Comparison of ENCODE assay signal across 8 mouse cellular contexts in the genomic region with DNA sequence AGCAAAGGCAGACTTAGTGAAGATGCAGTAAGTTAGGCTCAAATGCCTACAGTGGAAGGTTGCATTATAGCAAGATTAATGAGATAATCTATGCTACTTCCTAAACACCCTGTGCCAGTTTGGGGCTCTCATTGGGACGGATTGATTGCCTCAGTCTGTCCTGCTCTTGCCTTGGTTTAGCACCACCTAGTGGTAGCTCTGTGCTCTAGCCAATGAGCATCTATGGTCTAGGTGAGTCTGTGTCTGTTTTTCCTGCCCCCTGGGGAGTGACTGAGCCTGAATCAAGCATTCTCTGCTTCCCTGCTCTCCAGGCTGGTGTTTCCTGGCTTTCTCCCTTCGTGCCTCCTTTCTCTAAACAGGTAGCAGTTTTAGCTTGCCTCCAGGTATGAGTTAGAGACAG. TPM values are rescaled to one million over a fixed set of nuclear protein-coding genes. Genes with fewer than 3 reads are reported as not detected.
DNase-seq lines count a peak whose midpoint lies in the region; ATAC-seq and TF ChIP-seq lines count a peak whose summit lies in the region.

No protein-coding gene starts in this region.

- no peak overlapping the region for H3K27ac ChIP-seq in hindbrain, embryonic 15.5 days (replicated peaks)
- no peak overlapping the region for H3K27ac ChIP-seq in limb, embryonic 12.5 days
- no peak overlapping the region for H3K27ac ChIP-seq in midbrain, postnatal 0 days (ENCODE audit: low read depth, low read length)

- intact Hi-C loops in left cerebral cortex, postnatal 14 days (cut with DNase I), result loop anchor here (1.0 to 10.0 kb wide), 3 partner anchors 54 to 247 kb away; no protein-coding TSS in a partner anchor

- TF ChIP-seq CTCF in midbrain, postnatal 0 days (IDR thresholded peaks at IDR 0.05), result peak; percentile 88

- no peak overlapping the region for H3K4me3 ChIP-seq in hindbrain, embryonic 15.5 days
- H3K4me3 ChIP-seq in limb, embryonic 12.5 days (replicated peaks), result no peak overlapping the region
- H3K4me3 ChIP-seq in midbrain, postnatal 0 days (ENCODE audit: low read depth, low read length), result no peak overlapping the region

- WGBS in hindbrain, embryonic 15.5 days, result 11% methylated on average over 2 of the region's 2 CpGs
- WGBS in limb, embryonic 12.5 days, result 14% methylated on average over 2 of the region's 2 CpGs
- 7% methylated on average over 2 of the region's 2 CpGs for WGBS in midbrain, postnatal 0 days

- no peaks in the 10 kb centered on the region for H3K27me3 ChIP-seq in hindbrain, embryonic 15.5 days
- no peaks in the 10 kb centered on the region for H3K27me3 ChIP-seq in limb, embryonic 12.5 days
- no peaks in the 10 kb centered on the region for H3K27me3 ChIP-seq in midbrain, postnatal 0 days (ENCODE audit: insufficient read depth, low read length)

- no peaks in the 10 kb centered on the region for H3K36me3 ChIP-seq in hindbrain, embryonic 15.5 days
- H3K36me3 ChIP-seq in limb, embryonic 12.5 days, result peaks cover 30% of the 10 kb centered on the region
- H3K36me3 ChIP-seq in midbrain, postnatal 0 days (ENCODE audit: insufficient read depth, low read length), result no peaks in the 10 kb centered on the region

- DNase-seq in left cerebral cortex, postnatal 14 days (ENCODE audit: low spot score in 2 of 2), result peak; percentile 57 to 61
- no peak for DNase-seq in left cerebral cortex, adult 18-20 months (ENCODE audit: low spot score in 2 of 2)
- peak; percentile 61 for DNase-seq in c-Kit-negative CD71-positive TER-119-positive erythroid progenitor cells, embryonic 14.5 days (ENCODE audit: low read depth, low spot score)
- DNase-seq in fibroblast of lung, adult 2 months (ENCODE audit: low read depth), result peak; percentile 44
- DNase-seq in midbrain, postnatal 0 days (ENCODE audit: low spot score), result peak; percentile 71
- DNase-seq in thymus, postnatal 0 days (ENCODE audit: low spot score), result peak; percentile 81

- H3K9me3 ChIP-seq in hindbrain, embryonic 15.5 days, result no peaks in the 10 kb centered on the region
- no peaks in the 10 kb centered on the region for H3K9me3 ChIP-seq in limb, embryonic 12.5 days
- H3K9me3 ChIP-seq in midbrain, postnatal 0 days (ENCODE audit: low read length), result no peaks in the 10 kb centered on the region

- no peak overlapping the region for H3K9ac ChIP-seq in hindbrain, embryonic 15.5 days
- no peak overlapping the region for H3K9ac ChIP-seq in limb, embryonic 12.5 days (replicated peaks)
- no peak overlapping the region for H3K9ac ChIP-seq in midbrain, postnatal 0 days (replicated peaks; ENCODE audit: low read length, poor library complexity, severe bottlenecking)

- H3K4me1 ChIP-seq in hindbrain, embryonic 15.5 days (replicated peaks), result no peaks in the 10 kb centered on the region
- no peaks in the 10 kb centered on the region for H3K4me1 ChIP-seq in limb, embryonic 12.5 days (replicated peaks)
- H3K4me1 ChIP-seq in midbrain, postnatal 0 days (ENCODE audit: insufficient read depth, low read length), result 0 out of 2 replicates have a peak, but pooled peaks cover 2% of the 10 kb centered on the region

- peak; percentile 61; the same call in 1 of the 2 replicates for ATAC-seq in hindbrain, embryonic 15.5 days (ENCODE audit: low FRiP score, low read depth)
- ATAC-seq in limb, embryonic 12.5 days (ENCODE audit: insufficient number of reproducible peaks, insufficient read depth, low FRiP score, low TSS enrichment, low read depth), result peak; percentile 69; the same call in 1 of the 2 replicates
- no peak for ATAC-seq in midbrain, postnatal 0 days (ENCODE audit: low FRiP score)

- H3K4me2 ChIP-seq in hindbrain, embryonic 15.5 days, result no peak overlapping the region
- no peak overlapping the region for H3K4me2 ChIP-seq in limb, embryonic 12.5 days
- no peak overlapping the region for H3K4me2 ChIP-seq in midbrain, postnatal 0 days (ENCODE audit: low read depth, low read length, poor library complexity, severe bottlenecking)

RNA-seq across cellular contexts. Expression of a gene that starts 25.2 kb away (rescaled TPM):
- 10 to 100 TPM; 46.9 to 53.5 TPM for total RNA-seq in left cerebral cortex, postnatal 14 days (2021)
- 10 to 100 TPM; 69.3 to 70.2 TPM for total RNA-seq in left cerebral cortex, adult 18-20 months (2021)
- 51.2 and 52.9 TPM in 2 replicates for polyA plus RNA-seq in hindbrain, embryonic 15.5 days (2015; fragmentation: Nextera tagmentation; extraction: Ambion mirVana)
- 50.1 and 52.0 TPM in 2 replicates for polyA plus RNA-seq in limb, embryonic 12.5 days (2016; fragmentation: Nextera tagmentation; extraction: Ambion mirVana)
- total RNA-seq in midbrain, postnatal 0 days (2014; rRNA removed), result 41.7 and 59.8 TPM in 2 replicates
- polyA plus RNA-seq in midbrain, postnatal 0 days (2015; fragmentation: Nextera tagmentation; extraction: Ambion mirVana), result 35.1 and 35.4 TPM in 2 replicates
- polyA plus RNA-seq in thymus, postnatal 0 days (2015; fragmentation: Nextera tagmentation; extraction: Ambion mirVana), result 46.7 and 47.3 TPM in 2 replicates

RNA-seq across cellular contexts. Expression of a gene that starts 25.8 kb away (rescaled TPM):
- total RNA-seq in left cerebral cortex, postnatal 14 days (2021), result 1 to 10 TPM; 8.1 to 8.9 TPM
- total RNA-seq in left cerebral cortex, adult 18-20 months (2021), result 1 to 10 TPM; 5.9 to 6.4 TPM
- 13.8 and 14.3 TPM in 2 replicates for polyA plus RNA-seq in hindbrain, embryonic 15.5 days (2015; fragmentation: Nextera tagmentation; extraction: Ambion mirVana)
- 53.3 and 53.6 TPM in 2 replicates for polyA plus RNA-seq in limb, embryonic 12.5 days (2016; fragmentation: Nextera tagmentation; extraction: Ambion mirVana)
- 19.6 and 27.5 TPM in 2 replicates for total RNA-seq in midbrain, postnatal 0 days (2014; rRNA removed)
- polyA plus RNA-seq in midbrain, postnatal 0 days (2015; fragmentation: Nextera tagmentation; extraction: Ambion mirVana), result 7.9 and 8.0 TPM in 2 replicates
- polyA plus RNA-seq in thymus, postnatal 0 days (2015; fragmentation: Nextera tagmentation; extraction: Ambion mirVana), result 33.6 and 33.7 TPM in 2 replicates

Comparison
In these comparisons a context has a peak if more than half of its experiments do, and no peak if none do; other contexts are left out.
1. DNase-seq: peak in left cerebral cortex, postnatal 14 days (2 of 2), c-Kit-negative CD71-positive TER-119-positive erythroid progenitor cells, embryonic 14.5 days (single experiment), fibroblast of lung, adult 2 months (single experiment), midbrain, postnatal 0 days (single experiment) and thymus, postnatal 0 days (single experiment); none in left cerebral cortex, adult 18-20 months (0 of 2).